8 mouse cellular contexts compared by ENCODE assay signal in the genomic region with DNA sequence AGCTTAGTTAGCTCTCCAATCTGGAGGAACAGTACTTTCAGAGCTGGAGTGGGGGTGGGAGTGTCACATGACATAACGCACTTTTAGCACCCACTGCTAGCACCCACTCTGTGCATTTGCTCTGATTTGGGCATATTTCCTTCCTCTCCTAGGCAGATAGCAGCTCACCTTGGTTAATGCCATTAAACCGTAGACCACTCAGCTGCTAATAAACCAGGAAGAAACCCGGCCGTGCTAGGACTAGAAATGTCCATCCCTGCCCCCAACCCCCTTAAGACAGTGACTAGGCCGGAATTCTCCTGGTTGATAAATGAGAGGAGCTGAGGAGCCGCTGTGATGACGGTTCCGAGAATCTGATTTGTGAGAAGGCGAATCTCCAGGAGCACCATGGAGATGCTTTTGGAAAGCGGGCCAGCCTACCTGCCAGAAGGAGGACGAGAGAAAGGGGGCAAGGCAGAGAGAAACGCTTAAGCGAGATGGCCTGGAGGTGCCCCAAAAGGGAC. TPM values are rescaled to one million over a fixed set of nuclear protein-coding genes. Genes with fewer than 3 reads are reported as not detected.
DNase-seq lines count a peak whose midpoint lies in the region; ATAC-seq and TF ChIP-seq lines count a peak whose summit lies in the region.

A gene (plus strand): TSS at position 70 of the 503 bp plus-strand sequence.

- no peak for ATAC-seq in cerebellum, adult (ENCODE audit: insufficient number of reproducible peaks, low FRiP score, low TSS enrichment)
- ATAC-seq in frontal cortex, adult (ENCODE audit: low TSS enrichment), result peak; percentile 75
- peak; percentile 35; the same call in 1 of the 2 replicates for ATAC-seq in neural tube, embryonic 12.5 days (ENCODE audit: low FRiP score, low read depth)

- TF ChIP-seq CTCF in left cerebral cortex, adult 2 months (IDR thresholded peaks at IDR 0.05), result no peak

- H3K9me3 ChIP-seq in neural tube, embryonic 12.5 days, result no peaks in the 10 kb centered on the region

- intact Hi-C loops in left cerebral cortex, adult 2 months (cut with DNase I), result loop anchor here (2.0 kb wide), 1 partner anchor 64 kb away; no protein-coding TSS in a partner anchor

- H3K4me3 ChIP-seq in left cerebral cortex, adult 2 months, result peak within 1 kb of the TSS; percentile 75
- H3K4me3 ChIP-seq in neural tube, embryonic 12.5 days, result peak within 1 kb of the TSS; percentile 78

- peak within 1 kb of the TSS; percentile 84 for H3K4me2 ChIP-seq in neural tube, embryonic 12.5 days (replicated peaks)

- peak within 1 kb of the TSS; percentile 96 for H3K27ac ChIP-seq in left cerebral cortex, adult 2 months
- peak within 1 kb of the TSS; percentile 90 for H3K27ac ChIP-seq in neural tube, embryonic 12.5 days

- 9% methylated on average over 13 of the region's 13 CpGs for WGBS in neural tube, embryonic 12.5 days

- H3K4me1 ChIP-seq in neural tube, embryonic 12.5 days, result peaks cover 33% of the 10 kb centered on the region

- peak; percentile 60 for DNase-seq in cerebellum, adult 11 months
- DNase-seq in cerebellum, adult 11-12 months, result peak; percentile 69
- DNase-seq in left cerebral cortex, adult 2 months (ENCODE audit: extremely low spot score in 1 of 2, low spot score in 2 of 2), result peak; percentile 78 to 79
- no peak for DNase-seq in thymus, postnatal 36 days
- no peak for DNase-seq in spleen, adult 12 weeks (ENCODE audit: low spot score)

- H3K9ac ChIP-seq in neural tube, embryonic 12.5 days, result peak within 1 kb of the TSS; percentile 94

- H3K27me3 ChIP-seq in neural tube, embryonic 12.5 days (replicated peaks), result 0 out of 2 replicates have a peak, but pooled peaks cover 3% of the 10 kb centered on the region

- no peaks in the 10 kb centered on the region for H3K36me3 ChIP-seq in neural tube, embryonic 12.5 days

RNA-seq across cellular contexts. Expression of the gene that starts here (rescaled TPM):
- 100 to 1,000 TPM; 561 to 597 TPM for total RNA-seq in left cerebral cortex, adult 2 months (2021)
- polyA plus RNA-seq in neural tube, embryonic 12.5 days (2016; fragmentation: Nextera tagmentation; extraction: Ambion mirVana), result 39.5 and 41.8 TPM in 2 replicates

Comparison
In these comparisons a context has a peak if more than half of its experiments do, and no peak if none do; other contexts are left out.
1. DNase-seq: peak in cerebellum, adult 11 months (single experiment), cerebellum, adult 11-12 months (single experiment) and left cerebral cortex, adult 2 months (2 of 2); none in thymus, postnatal 36 days (0 of 2) and spleen, adult 12 weeks (single experiment).